Mouse (Mus musculus): ENCODE results near the gene Etl4. TPM values are rescaled to one million over a fixed set of nuclear protein-coding genes. Genes with fewer than 3 reads are reported as not detected.
A peak's percentile ranks its signal among the peaks of the same experiment; 100 is the strongest.

Etl4 gene
- polyA plus RNA-seq, 1 experiment from 2014 or later = 15.7 TPM

- 75% methylated on average over 6 of the region's 6 CpGs for WGBS
- DNase-seq (ENCODE audit: low spot score) (no peak), ATAC-seq (no peak)
- no peak overlapping the region for H3K4me2 ChIP-seq (replicated peaks; ENCODE audit: low read depth, low read length)
- no peak for TF ChIP-seq EP300 (IDR thresholded peaks at IDR 0.05)
- TF ChIP-seq CTCF (IDR thresholded peaks at IDR 0.05) = no peak
- no peak overlapping the region for H3K9ac ChIP-seq (replicated peaks; ENCODE audit: low read depth)
- no peak overlapping the region for H3K27ac ChIP-seq (ENCODE audit: low read length)
- no peaks in the 10 kb centered on the region for H3K9me3 ChIP-seq (ENCODE audit: low read length)
- no peaks in the 10 kb centered on the region for H3K27me3 ChIP-seq (replicated peaks; ENCODE audit: insufficient read depth, low read length)
- H3K4me1 ChIP-seq (ENCODE audit: insufficient read depth, low read depth, low read length) = no peaks in the 10 kb centered on the region
- H3K36me3 ChIP-seq (ENCODE audit: insufficient read depth, low read length) = no peaks in the 10 kb centered on the region
- no peak overlapping the region for H3K4me3 ChIP-seq (ENCODE audit: low read depth, low read length)
Measured at GRCm38 (mm10) chr2:20603536-20603935, 694.0 kb downstream of the Etl4 start.

GRCm38 (mm10) chr2:20603991-20604390, 694.4 kb downstream of the Etl4 start:
- Histone ChIP-seq H3K4me1 (ENCODE audit: insufficient read depth, low read depth, low read length) (no peaks in the 10 kb centered on the region), H3K4me2 (replicated peaks; ENCODE audit: low read depth, low read length) (no peak overlapping the region), H3K4me3 (ENCODE audit: low read depth, low read length) (no peak overlapping the region), H3K9me3 (ENCODE audit: low read length) (no peaks in the 10 kb centered on the region), H3K36me3 (ENCODE audit: insufficient read depth, low read length) (no peaks in the 10 kb centered on the region), H3K27ac (ENCODE audit: low read length) (no peak overlapping the region), H3K27me3 (replicated peaks; ENCODE audit: insufficient read depth, low read length) (no peaks in the 10 kb centered on the region), H3K9ac (replicated peaks; ENCODE audit: low read depth) (no peak overlapping the region)
- no peak for ATAC-seq
- TF ChIP-seq CTCF (IDR thresholded peaks at IDR 0.05) (no peak), EP300 (IDR thresholded peaks at IDR 0.05) (no peak)
- WGBS = 59% methylated on average over 6 of the region's 6 CpGs
- DNase-seq (ENCODE audit: low spot score) = no peak

- no peaks in the 10 kb centered on the region for H3K4me1 ChIP-seq (ENCODE audit: insufficient read depth, low read depth, low read length)
- WGBS = 63% methylated on average over 8 of the region's 8 CpGs
- TF ChIP-seq CTCF (IDR thresholded peaks at IDR 0.05) (no peak), EP300 (IDR thresholded peaks at IDR 0.05) (no peak)
- H3K36me3 ChIP-seq (ENCODE audit: insufficient read depth, low read length) = no peaks in the 10 kb centered on the region
- H3K4me2 ChIP-seq (replicated peaks; ENCODE audit: low read depth, low read length) = no peak overlapping the region
- ATAC-seq (no peak), DNase-seq (ENCODE audit: low spot score) (no peak)
- H3K27ac ChIP-seq (ENCODE audit: low read length) = no peak overlapping the region
- no peak overlapping the region for H3K4me3 ChIP-seq (ENCODE audit: low read depth, low read length)
- no peak overlapping the region for H3K9ac ChIP-seq (replicated peaks; ENCODE audit: low read depth)
- no peaks in the 10 kb centered on the region for H3K9me3 ChIP-seq (ENCODE audit: low read length)
- no peaks in the 10 kb centered on the region for H3K27me3 ChIP-seq (replicated peaks; ENCODE audit: insufficient read depth, low read length)
Measured at GRCm38 (mm10) chr2:20609203-20609602, 699.6 kb downstream of the Etl4 start.

- ATAC-seq (no peak; the same call in 1 of the 2 replicates), DNase-seq (ENCODE audit: low spot score) (peak; percentile 58)
- 61% methylated on average over 1 of the region's 1 CpGs for WGBS
Measured at GRCm38 (mm10) chr2:20615948-20616347, 706.4 kb downstream of the Etl4 start.

GRCm38 (mm10) chr2:20618396-20618795, 708.8 kb downstream of the Etl4 start:
- no peak for DNase-seq (ENCODE audit: low spot score)
- whole genome bisulfite sequencing = 90% methylated on average over 5 of the region's 5 CpGs
- Histone ChIP-seq H3K4me1 (ENCODE audit: insufficient read depth, low read depth, low read length) (no peaks in the 10 kb centered on the region), H3K9me3 (ENCODE audit: low read length) (no peaks in the 10 kb centered on the region), H3K36me3 (ENCODE audit: insufficient read depth, low read length) (no peaks in the 10 kb centered on the region), H3K4me3 (ENCODE audit: low read depth, low read length) (no peak overlapping the region), H3K4me2 (replicated peaks; ENCODE audit: low read depth, low read length) (no peak overlapping the region), H3K27ac (ENCODE audit: low read length) (no peak overlapping the region), H3K27me3 (replicated peaks; ENCODE audit: insufficient read depth, low read length) (no peaks in the 10 kb centered on the region), H3K9ac (replicated peaks; ENCODE audit: low read depth) (no peak overlapping the region)
- TF ChIP-seq EP300 (IDR thresholded peaks at IDR 0.05) (no peak), CTCF (IDR thresholded peaks at IDR 0.05) (no peak)
- no peak for ATAC-seq

More at GRCm38 (mm10) chr2:20615948-20616347, 706.4 kb downstream of the Etl4 start:
- no peak overlapping the region for H3K9ac ChIP-seq (replicated peaks; ENCODE audit: low read depth)
- no peaks in the 10 kb centered on the region for H3K27me3 ChIP-seq (replicated peaks; ENCODE audit: insufficient read depth, low read length)
- H3K36me3 ChIP-seq (ENCODE audit: insufficient read depth, low read length) = no peaks in the 10 kb centered on the region
- H3K27ac ChIP-seq (ENCODE audit: low read length) = no peak overlapping the region
- TF ChIP-seq CTCF (IDR thresholded peaks at IDR 0.05) (peak; percentile 87), EP300 (IDR thresholded peaks at IDR 0.05) (no peak)
- H3K4me3 ChIP-seq (ENCODE audit: low read depth, low read length) = no peak overlapping the region
- H3K9me3 ChIP-seq (ENCODE audit: low read length) = no peaks in the 10 kb centered on the region
- H3K4me2 ChIP-seq (replicated peaks; ENCODE audit: low read depth, low read length) = no peak overlapping the region
- H3K4me1 ChIP-seq (ENCODE audit: insufficient read depth, low read depth, low read length) = no peaks in the 10 kb centered on the region

- Histone ChIP-seq H3K4me1 (ENCODE audit: insufficient read depth, low read depth, low read length) (no peaks in the 10 kb centered on the region), H3K9ac (replicated peaks; ENCODE audit: low read depth) (no peak overlapping the region), H3K36me3 (ENCODE audit: insufficient read depth, low read length) (no peaks in the 10 kb centered on the region), H3K9me3 (ENCODE audit: low read length) (no peaks in the 10 kb centered on the region), H3K27me3 (replicated peaks; ENCODE audit: insufficient read depth, low read length) (no peaks in the 10 kb centered on the region), H3K4me3 (ENCODE audit: low read depth, low read length) (no peak overlapping the region), H3K4me2 (replicated peaks; ENCODE audit: low read depth, low read length) (no peak overlapping the region), H3K27ac (ENCODE audit: low read length) (no peak overlapping the region)
- TF ChIP-seq EP300 (IDR thresholded peaks at IDR 0.05) (no peak), CTCF (IDR thresholded peaks at IDR 0.05) (no peak)
- ATAC-seq = no peak
- DNase-seq (ENCODE audit: low spot score) = no peak
- WGBS = 37% methylated on average over 5 of the region's 5 CpGs
Measured at GRCm38 (mm10) chr2:20619881-20620280, 710.3 kb downstream of the Etl4 start.

GRCm38 (mm10) chr2:20629156-20629712, 719.7 kb downstream of the Etl4 start:
- ATAC-seq = no peak
- no peak overlapping the region for H3K27ac ChIP-seq (ENCODE audit: low read length)
- 80% methylated on average over 8 of the region's 8 CpGs for WGBS

More at GRCm38 (mm10) chr2:20629156-20629712, 719.7 kb downstream of the Etl4 start:
- H3K4me2 ChIP-seq (replicated peaks; ENCODE audit: low read depth, low read length) = no peak overlapping the region
- H3K4me1 ChIP-seq (ENCODE audit: insufficient read depth, low read depth, low read length) = no peaks in the 10 kb centered on the region
- no peaks in the 10 kb centered on the region for H3K9me3 ChIP-seq (ENCODE audit: low read length)
- no peak overlapping the region for H3K4me3 ChIP-seq (ENCODE audit: low read depth, low read length)
- TF ChIP-seq CTCF (IDR thresholded peaks at IDR 0.05) = no peak
- TF ChIP-seq EP300 (IDR thresholded peaks at IDR 0.05) = no peak
- no peak overlapping the region for H3K9ac ChIP-seq (replicated peaks; ENCODE audit: low read depth)
- H3K36me3 ChIP-seq (ENCODE audit: insufficient read depth, low read length) = no peaks in the 10 kb centered on the region
- no peaks in the 10 kb centered on the region for H3K27me3 ChIP-seq (replicated peaks; ENCODE audit: insufficient read depth, low read length)
- DNase-seq (ENCODE audit: low spot score) = no peak

Measured in lung, postnatal 0 days (tissue).